Mouse (Mus musculus) monocyte, adult 5-6 weeks (primary cell): ENCODE measurements at regions not wholly inside any gene's neighbourhood (a gene's known extent, or its start where the extent isn't known, plus 50 kb on each side); places are given as distances from the start of the nearest gene placed in this dataset.

ENCODE experiments used
- ATAC-seq: fragments of 153-309, 156-312 bp; replicated peaks from 2 replicates; pipeline ENCODE4 v1.8.0; 2017; ENCODE audit warnings: mild to moderate bottlenecking; ENCODE audit not compliant: low TSS enrichment, insufficient number of reproducible peaks, severe bottlenecking, poor library complexity, low FRiP score

DNA sequence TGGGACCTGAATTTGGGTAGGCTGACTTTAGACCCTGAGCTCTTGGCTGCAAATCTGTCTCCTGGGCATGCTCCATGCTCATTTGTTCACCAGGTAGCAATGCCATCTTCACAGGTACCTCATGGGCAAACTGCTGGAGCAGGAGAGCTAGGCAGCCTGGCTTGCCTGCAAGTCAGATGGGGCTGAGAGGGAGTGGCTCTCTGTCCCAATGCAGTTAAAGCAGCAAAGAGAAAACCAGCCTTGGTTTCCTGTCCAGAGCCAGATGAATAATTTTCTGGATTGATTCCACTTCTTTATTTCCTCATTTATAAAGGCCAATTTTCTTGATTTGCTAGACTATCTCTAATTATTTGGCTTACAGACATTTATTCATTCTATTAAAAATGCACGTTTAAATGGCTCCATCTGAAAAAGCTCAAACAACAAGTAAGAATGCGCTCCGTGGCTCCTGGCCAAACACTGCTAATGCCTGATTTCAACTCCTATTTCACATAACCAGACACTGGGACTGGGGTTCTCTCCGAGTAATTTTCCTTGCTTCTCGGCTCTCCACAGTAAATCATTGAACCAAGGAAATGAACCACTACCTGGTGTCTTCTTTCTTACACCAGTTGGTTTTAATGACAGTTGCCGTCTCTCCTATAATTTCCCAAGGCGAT, 60.5 kb downstream of the Rsl24d1 start:
- no peak for ATAC-seq

DNA sequence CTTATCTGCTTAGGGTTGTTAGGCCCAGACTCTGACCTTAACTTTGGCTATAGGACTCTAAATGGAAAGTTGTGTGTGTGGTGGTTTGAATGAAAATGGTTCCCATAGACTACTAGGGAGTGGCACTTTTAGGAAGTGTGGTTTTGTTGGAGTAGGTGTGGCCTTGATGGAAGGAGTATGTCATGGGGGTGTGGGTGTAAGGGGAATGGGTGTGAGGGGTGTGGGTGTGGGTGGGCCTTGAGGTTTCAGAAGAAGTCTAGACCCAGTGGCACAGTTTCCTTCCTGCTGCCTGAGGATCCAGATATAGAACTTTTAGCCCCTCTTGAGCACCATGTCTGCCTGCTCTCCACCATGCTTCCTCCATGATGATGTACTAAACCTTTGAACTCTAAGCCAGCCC, 63.4 kb downstream of the Rsl24d1 start:
- ATAC-seq, result no peak

DNA sequence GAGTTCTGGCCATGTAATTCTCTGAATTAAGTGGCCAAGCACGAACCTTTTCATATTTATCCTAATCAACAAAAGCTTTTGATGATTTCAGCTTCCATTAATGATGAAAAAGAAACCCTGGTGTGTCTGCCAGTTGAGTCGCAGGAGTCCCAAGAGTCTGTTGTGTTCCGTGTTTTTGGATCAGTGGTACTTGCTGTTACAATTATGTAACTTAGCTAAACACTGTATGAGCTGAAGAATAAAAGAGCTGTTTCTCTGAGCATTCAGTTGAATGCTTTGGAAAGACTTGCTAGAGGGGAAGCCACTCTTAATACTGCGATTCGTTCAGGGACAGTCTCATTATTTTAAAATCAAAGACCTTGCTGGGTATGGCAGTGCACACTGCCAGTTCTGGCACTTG, 70.1 kb downstream of the Rsl24d1 start:
- ATAC-seq, result no peak

DNA sequence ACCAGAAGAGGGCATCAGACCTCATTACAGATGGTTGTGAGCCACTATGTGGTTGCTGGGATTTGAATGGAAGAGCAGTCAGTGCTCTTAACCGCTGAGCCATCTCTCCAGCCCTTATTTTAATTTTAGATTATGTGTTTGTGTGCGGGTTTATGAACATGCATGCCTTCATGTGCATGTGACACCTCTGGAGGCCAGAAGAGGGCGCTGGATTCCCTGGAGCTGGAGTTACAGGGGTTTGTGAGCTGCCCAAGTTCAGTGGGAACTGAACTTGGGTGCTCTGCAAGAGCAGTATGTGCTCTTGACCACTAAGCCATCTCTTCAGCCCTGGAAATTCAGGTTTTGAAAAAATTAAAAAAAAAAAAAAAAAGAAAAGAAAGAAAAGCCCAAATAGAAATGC, 71.7 kb downstream of the Rsl24d1 start:
- ATAC-seq, result no peak

DNA sequence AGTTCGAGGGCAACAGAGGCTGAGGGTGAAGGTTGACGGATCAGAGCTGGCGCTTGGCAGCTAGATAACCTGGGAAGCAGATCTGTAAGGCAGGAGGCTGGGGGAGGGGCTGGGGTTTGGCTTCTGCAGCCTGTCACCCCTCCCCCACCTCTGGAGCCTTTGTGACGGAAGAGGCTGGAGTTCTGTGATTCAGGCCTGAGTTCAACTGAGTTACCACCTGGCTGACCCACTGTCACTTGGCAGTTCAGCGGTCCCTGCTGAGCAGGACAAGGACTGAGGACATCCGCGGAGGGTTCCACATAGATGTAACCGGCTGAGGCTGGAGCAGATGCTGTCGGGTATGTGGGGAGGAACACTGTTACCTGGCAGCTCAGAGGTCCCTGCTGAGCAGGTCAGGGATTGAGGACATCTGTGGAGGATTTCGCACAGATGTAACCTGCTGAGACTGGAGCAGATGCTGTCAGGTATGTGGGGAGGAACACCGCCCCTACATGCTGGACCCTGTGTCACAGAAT, 79.1 kb downstream of the Rsl24d1 start:
- no peak for ATAC-seq

DNA sequence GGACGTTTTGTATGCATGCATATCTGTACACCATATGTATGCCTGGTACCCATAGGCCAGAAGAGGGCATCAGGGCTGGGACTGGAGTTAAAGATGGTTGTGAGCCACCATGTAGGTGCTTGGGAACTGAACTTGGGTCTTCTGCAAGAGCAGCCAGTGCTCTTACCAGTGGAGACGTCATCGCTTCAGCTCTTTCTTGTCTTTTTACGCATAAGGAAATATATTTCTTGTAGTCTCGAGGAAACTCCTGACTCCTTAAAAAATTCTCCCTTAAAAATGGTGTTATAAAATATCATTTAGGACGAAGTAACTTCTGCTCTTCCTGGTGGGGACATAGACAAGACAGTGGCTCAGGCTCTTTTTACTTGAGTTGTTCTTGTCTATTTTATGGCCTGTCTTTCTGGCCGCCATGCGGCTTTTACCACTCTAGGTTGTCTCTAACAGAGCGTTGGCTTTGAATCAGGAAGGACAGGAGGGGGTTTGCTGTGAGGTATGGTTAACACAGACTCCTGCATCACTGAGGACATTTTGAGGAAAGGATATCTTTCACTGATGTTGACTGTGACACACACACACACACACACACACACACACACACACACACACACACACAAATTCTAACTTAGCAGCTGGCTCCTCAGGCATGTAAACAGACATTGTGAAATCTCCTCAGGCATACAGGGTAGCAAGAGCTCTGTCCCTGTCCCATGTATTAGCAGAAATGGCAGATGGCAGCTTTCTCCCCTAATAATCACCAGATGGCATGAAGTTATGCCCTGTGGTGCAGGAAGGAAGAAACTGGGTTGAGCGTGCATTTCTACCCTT, 85.2 kb downstream of the Rsl24d1 start:
- ATAC-seq, result no peak

DNA sequence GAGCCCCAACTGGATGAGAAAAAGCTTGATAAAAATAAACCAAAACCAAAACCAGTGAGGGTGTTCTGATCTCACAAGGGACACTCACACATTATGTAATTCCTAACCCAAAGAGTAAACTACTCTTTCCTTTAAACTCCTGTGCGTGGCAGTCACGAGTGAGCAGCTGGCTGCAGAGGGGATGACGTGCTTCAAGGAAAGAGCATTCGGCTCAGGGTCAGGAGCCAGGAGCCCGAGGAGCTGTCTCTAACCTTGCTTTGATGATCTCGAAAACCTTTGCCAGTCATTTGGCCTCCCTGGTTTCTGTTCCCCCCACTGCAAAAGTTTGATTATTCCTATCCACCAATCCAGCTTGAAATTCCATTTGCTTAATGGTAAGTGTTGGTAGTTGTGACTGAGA, 109.9 kb downstream of the Rsl24d1 start:
- no peak for ATAC-seq

DNA sequence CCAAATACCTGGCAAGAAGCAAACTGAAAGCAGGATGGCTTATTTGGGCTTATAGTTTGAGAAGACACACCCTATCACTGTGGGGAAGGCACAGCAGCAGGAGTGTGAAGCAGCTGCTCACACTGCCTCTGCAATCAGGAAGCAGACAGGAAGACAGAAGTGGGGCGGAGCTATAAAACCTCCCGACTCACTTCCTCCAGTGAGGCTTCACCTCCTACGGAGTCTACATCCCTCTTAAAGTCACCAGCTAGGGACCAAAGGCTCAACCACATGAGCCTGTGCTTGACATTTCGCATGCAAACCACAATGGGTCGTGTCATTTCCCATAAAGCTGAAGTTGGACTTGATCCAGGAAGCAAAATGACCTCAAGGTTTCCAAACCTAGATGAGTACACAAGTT, 127.0 kb downstream of the Rsl24d1 start:
- peak; percentile 90 for ATAC-seq

DNA sequence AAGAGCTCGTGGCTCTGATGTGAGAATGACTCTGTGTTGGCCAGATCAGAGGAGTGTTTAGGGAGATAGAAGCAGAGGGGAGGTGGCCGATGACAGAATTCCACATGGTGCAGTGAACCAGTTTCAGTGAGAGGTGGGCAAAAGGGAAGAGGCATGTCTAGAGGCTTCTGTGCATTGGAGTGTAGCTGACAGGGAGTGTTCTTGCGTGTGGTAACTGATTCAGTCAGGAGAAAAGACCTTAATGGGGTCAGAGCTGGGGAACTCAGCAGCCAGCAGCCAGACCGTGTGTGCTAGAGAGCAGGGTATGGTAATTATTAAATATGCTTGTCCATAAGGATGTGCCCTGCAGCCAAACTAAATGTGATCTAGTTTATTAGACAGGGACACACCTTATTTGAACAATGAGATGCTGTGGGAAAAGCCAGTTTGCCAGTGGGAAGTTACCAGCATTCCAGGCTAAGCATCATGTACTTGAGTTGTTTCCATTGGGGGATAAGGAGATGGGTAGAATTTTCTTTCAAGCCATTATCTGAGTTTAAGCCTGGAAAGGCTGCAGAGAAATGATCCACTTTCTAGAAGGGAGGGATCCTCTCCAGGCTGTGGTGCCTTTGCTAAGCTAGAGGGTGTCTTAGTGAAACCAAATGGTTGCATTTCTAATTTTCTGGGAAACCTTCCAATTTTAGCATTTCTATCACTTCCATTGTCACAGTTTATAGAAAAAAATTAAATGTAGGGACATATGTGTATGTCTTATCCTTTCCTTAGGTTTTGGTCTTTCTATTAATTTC, 129.5 kb downstream of the Rsl24d1 start:
- ATAC-seq, result no peak

DNA sequence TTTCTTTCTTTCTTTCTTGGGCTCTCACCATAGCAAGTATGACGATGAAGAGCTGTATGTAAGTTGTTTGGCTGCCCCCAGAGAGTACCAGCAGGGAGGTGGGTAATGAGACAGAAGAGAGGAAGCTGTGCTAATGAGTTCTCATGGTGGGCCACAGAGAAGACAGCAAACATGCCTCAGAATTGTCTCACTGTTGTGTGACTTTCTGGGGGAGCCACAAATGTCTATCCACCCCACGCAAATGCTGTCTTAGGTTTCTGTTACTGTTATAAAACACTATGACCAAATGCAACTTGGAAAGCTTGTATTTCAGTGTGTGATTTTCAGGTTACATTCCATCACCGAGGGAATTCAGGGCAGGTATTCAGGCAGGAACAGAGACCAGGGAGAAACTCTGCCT, 131.0 kb downstream of the Rsl24d1 start:
- ATAC-seq, result no peak

DNA sequence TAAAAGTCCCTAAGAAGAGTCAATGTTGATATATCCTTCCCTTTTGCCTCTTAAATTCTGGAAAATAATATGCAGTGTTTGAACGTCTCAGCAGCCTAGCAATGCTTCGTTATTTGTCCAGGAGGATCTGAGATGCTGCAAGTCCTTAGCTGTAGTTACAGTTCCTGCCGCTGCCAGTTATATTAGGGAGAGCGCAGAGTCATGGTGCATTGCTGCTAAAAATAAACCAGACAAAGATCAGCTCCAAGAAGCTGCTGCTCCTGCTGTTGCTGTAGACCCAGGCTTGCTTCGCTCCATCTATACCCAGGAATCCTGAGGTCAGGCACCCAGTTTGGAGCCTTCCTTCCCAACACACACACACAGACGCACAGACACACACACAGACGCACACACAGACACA, 132.3 kb downstream of the Rsl24d1 start:
- no peak for ATAC-seq

DNA sequence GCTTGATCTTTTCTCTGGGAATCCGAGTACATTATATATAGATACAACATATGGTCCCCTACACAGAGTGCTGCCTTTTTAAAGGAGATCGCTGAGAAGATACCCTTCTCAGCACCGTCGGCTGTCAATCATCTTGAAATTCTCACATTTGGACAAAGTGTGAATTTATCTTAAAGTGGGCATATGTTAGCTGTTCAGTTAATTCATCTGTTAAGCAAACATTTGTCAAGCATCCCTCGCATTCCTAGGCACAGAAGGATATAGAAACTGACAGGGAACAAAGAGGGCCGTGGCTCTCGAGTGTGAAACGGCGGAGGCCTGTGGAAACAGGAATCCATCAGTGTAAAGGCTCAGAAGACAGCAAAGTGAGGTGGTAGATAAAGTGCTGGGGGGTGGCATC, 144.9 kb downstream of the Rsl24d1 start:
- no peak for ATAC-seq

DNA sequence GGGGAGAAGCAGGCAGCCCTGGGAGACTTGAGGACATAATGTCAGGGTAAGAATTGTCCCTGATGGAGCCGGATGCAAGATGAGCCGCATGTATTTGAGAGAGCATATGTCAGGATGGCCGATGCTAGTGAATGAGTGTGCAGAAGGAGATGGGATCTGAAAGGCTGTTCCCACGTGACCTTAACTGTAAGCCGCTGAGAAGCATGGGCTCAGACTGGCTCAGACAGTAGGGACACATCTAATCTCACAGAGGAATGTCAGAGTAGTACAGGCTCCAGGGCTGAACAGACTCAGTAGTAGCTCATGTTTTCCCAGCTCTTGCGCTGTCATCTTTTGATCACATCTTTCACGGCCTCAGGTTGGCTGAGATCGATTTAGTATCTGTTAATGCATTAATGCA, 145.4 kb downstream of the Rsl24d1 start:
- no peak for ATAC-seq

DNA sequence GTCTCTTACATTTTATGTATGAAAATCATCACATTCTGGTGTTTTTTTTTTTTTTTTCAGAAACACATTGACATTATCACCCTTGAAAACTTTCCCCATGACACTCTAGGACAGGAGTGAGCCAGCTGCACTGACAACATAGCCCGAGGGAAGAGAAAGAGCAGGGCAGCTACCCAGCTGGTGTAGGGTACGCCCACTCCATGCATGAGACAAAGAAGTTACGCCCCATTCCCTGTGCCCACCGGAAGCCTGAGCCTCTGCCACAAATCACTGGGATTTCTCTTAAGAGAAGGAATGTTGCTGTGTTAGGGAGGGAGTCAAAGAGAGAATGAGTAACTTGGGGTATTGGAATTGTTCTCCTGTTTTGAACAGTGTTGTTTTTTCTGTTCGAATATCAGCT, 149.5 kb downstream of the Rsl24d1 start:
- ATAC-seq, result no peak

DNA sequence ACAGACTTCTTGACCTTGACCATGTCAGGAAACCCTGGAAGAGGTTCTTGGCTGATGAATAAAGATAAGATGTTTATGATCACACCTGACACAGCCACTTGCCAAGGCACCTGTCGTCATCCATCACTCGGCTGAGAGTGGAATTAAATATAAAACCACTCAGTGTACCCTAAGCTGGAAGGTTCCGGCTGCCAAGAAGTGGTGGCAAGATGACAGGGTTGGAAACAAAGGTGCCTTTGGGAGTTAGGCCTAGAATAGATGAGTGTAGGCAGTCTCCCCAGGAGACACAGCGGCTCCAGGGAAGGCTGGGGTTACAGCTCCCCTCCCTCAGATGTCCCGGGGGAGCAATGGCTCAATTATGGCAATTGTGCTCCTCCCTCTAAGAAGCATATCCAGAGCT, 157.0 kb downstream of the Rsl24d1 start:
- no peak for ATAC-seq

DNA sequence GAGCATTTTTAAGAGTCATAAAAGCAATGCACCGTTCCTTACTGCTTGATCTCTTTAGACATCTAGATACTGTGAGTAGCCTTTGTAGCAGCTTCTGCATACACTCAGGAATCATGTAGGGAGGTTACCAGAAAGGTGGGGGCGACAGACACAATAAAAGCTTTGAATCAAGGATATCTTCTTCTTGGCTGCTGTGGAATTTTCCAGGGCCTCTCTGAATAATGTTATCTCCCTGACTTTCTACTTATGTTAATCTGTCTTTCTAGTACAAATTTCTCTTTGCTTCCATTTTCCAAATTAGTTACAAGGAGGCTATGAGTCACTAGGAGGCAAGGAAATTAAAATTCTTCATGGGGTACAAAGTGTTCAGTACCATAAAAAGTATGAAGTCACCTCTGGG, 159.4 kb downstream of the Rsl24d1 start:
- no peak for ATAC-seq

DNA sequence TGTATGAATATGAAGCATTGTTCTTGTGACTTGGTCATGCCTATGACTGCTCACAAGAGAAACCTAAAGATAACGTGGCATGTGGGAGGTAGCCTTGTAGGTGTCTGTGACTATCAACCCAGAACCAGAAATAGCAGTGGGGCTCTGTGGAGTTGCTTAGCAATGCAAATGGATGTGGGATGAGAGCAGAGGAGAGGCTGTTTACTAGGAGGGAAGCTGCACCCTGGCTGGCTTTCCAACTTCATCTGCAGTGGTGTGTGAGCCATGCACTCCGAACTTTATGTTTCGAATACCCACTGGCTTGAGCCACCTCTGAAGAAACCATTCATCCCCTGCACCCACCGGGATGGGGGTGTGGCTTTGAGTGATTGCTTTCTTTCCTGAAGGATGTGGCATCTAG, 160.5 kb downstream of the Rsl24d1 start:
- no peak for ATAC-seq

DNA sequence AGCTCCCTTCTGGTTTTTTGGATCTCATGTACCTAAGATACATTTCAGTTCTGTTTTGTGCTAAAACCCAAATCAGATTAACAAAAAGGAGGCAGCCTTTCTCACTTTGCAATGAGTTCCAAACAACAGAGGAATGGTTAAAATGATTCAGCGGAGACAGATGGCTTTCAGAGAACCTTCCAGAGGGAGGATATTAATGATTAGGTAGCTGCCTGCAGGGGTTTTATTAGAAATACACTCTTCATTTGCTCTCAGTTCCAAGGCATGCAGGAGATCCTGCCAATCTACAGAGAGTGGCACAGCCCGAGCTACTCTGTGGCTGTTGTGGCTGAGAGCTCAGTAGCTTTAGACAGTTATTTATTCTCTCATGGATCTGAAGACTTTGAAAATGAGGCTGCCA, 162.4 kb downstream of the Rsl24d1 start:
- ATAC-seq, result no peak

DNA sequence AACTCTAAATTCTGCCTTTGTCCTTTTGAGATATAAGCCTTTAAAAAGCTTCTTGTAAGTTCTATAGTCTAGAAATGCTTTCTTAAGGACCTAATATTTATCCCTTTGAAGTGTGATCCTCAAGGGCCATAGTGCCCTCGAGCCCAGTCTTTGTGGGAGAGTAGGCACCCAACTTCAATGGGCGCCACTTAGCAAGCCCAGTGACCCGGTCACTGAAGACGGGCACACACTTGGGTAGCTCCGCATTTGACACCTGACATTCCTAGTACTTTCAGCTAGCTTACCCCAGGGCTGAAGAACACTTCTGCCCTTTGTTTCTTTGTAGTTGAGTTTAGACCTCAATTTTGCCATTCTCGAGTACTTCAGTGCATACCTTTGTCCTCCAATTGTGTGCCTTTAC, 182.1 kb downstream of the Rsl24d1 start:
- no peak for ATAC-seq
